Mouse (Mus musculus): ENCODE results near the gene Tbcd.
A peak's percentile ranks its signal among the peaks of the same experiment; 100 is the strongest.

Gene Tbcd

DNA sequence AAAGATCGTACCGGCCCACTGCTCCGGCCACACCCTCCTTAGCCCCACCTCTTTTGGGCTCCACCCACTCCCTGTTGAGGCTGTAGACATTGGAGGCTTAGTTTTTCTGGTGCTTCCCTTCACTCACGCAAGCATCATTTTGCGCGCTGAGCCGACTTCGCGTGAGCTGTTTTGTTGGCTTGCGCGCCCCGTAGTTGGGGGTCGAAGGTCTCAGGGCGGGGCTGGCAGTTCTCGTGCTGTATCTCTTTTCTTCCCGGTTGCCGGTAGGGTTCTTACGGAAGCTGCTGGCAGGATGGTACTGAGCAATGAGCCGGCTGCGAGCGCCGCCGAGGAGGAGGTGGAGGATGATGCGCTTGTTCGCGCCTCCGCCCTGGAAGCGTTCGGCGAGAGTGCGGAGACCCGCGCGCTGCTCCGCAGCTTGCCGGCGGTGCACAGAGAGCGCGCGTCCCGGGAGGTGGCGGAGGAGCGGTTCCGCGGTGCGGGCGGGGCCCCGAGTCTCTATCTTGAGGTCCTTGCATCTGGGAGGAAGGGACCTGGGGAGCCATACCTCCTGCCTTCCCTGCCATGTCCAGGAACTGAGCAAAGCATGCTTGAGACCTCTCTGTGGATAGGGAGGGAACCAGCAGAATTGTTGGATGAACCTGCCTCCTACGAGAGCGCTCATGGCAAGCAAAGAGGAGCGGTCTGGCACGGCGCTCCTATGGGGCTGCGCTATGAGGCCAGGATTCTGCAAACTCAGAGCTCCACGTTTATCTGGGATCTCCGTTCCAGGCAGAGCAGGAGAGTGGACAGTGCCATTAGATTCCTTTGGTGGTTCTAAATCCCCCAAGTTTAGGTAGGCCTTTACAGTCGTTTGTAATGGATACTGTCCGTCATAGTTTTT, at the start of gene Tbcd:
Gene Tbcd, plus strand, starts transcription at position 197 of the 883 bp plus-strand sequence.
- DNase-seq (ENCODE audit: low spot score), result peak; percentile 95

DNA sequence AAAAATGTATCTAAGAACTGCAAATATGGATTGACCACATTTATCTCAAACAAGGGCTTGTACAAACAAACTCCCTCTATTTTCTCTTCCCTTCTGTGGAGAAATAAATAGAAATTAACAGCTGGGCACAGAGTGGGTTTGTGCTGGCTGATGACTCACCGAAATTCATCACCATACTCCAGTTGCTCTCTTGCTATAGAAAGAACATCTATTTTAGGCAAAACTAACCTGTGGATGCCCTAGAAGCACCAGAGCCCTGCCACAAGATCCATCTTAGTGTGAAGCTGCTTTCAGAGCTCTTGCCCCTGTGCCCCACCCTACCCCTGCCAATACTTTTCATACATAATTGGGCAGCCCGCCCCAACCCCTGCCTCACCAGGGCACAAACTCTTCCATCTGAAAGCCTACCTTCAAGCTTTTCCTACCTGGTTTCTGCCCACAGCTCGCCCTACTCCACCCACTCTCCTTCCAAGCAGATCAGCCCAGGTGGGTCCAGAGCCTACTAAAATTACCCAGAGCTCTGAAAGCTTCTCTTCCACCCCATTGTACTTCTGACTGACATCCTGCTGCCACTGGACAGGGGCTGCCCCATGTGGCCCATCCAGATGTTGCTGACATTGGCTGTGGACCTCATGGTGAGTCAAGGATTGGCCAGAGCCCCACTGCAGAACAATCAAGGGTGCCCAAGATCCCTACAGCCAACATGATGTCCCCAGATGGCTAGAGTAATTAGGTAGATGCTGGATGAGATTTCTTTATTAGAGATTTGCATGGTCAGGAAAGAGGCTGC, 44.2 kb upstream of the Tbcd start:
- no peak for DNase-seq (ENCODE audit: low spot score)

DNA sequence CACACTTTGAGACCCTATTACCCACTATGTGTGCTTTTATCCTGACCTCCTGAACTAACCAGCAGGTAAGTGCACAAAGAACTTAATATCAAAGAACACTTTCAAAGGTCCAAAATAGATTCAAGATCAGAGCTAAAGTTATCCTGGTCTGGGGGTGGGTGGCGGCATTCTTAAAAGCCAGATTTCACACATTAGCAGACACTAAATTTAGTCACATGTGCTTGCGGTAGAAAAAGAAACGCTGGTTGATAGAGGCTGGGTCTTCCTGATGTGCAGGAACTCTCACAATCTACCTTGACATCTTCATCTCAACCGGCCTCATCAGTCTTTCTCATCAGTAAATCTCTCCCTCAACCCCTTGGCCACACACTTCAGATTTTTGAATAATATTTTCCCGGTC, 37.0 kb upstream of the Tbcd start:
- no peak for DNase-seq (ENCODE audit: low spot score)

DNA sequence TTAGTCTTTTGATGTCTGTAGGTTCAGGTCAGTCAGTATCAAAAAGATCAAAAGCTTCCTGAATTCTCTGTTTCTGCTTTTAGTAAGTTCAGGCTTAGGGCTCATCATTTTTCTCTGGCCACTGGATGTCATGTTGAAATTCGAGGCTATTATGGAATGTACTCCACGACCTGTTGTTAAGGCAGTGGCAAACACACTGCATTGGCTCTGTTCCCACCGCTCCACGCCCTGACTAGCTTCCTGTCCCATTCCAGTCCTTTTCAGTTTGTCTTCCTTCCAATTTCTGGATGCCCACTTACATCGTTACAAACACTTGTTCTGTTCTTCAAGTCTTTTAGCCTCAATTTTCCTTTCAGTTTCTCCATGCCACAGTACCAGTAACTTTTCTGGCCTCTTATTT, 36.4 kb upstream of the Tbcd start:
- DNase-seq (ENCODE audit: low spot score), result no peak

DNA sequence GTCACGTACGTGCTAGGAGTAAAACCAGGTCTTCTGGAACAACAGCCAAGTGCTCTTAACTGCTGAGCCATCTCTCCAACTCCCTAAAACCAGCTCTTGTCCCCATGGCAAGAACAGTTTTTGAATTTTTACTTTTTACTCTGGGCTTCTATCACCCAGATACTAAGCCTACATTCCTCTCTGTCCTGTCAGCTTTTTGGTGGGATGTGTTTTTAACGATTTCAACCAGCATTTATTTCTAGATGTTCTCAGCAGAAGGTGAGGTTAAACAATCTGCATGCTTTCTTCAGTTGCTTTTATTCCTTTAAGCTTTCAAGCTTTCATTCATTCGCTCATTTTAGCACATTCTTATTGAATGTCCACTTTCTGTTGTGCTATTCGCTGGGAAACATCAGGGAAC, 33.8 kb upstream of the Tbcd start:
- no peak for DNase-seq (ENCODE audit: low spot score)

DNA sequence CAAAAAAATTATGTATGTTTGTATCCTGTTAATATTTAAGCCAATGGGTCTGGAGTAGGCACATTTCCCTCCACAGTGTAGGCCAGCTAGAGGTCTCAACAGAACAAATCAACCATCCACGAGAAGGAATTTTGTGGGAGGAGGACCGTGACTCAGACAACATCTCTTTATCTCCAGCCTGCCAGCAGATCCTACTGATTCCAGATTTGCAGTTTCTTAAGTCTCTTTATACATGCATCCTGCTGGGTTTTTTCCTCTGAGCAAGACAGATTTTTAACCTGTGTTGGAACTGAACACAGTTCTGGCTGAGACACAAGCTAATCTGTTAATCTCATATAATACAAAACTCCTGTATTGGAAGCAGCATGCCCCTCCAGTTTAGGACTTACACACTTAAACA, 32.8 kb upstream of the Tbcd start:
- DNase-seq (ENCODE audit: low spot score), result no peak

DNA sequence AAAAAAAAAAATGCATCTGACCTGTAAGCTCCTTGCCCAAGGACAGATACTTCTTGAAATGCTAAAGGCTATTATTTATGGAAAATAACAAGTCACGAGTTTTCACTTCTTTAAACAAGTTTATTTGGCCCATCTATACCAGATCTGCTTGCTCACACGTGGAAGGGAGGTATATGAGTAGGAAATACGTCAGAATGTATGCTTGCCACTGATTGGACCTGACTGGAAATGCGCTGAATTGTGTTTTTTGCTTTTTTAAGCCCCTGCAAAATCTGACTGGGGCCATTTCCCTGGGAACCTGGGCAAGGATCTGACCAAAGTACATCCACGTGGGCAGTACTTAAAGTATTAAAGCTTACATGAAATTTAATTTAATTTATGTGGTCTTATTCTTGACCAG, 31.4 kb upstream of the Tbcd start:
- no peak for DNase-seq (ENCODE audit: low spot score)

DNA sequence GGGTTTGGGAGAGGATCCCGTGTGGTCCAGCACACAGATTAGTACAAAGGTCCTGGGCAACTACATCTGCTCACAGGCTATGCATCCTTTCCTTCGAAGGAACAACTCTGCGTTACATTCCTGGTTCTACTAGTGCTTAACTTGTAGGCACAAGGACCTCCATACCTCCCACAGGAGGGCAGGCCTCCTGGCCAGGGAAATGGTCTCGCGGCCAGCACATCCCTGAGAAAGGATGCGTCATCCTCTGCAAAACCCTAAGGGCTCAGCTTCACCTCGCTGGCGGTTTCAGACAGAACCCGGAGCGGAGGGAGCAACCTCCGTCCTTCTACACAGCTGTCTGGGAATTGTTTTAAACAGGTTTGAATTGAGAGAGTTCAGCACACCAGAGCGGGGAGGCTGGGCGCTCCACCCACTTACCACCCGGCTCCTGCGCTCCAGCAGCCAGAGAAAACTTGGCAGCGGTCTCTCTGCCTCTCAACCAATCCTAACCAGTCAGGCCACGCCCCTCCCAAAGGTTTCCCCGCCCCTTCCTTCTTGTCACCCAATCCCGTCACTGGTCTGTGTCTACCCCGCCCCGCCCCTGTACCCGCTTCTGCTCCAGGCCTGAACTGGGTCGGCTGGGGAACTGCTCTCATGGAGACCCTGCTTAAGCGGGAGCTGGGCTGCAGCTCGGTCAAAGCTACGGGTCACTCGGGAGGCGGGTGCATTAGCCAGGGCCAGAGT, 30.8 kb upstream of the Tbcd start, which contains the start of gene Fn3krp:
Gene Fn3krp, plus strand, starts transcription at position 572 of the 723 bp plus-strand sequence.
- peak; percentile 99 for DNase-seq (ENCODE audit: low spot score)

DNA sequence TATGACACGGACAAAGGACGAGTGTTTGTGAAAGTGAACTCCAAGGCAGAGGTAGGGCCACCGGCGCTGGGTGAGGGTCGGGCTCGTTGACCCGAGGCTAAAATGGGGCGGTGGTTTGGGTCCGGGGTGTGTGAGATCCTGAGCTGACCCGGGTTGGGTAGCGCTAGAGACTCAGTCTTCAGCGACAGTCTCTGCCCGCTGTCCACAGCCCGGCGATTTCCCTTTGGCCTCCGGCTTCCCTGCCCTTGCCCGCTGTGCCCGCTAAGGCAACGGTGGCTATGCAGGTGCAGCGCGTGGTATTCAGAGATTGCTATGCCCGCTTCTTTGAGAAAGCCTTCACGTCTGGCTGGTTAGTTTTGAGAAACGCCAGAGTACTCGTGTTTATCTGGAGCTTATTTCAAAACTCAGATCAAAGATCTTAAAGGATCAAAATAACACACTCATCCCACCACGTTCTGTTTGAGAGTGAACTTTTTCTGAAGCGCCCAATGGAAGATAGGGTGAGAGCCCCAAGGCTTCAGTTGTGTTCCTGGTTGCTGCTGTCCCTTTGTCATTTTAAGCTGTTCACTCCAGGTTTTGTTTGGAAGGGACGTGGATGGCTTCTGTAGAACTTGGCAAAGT, 30.1 kb upstream of the Tbcd start:
- DNase-seq (ENCODE audit: low spot score), result no peak

DNA sequence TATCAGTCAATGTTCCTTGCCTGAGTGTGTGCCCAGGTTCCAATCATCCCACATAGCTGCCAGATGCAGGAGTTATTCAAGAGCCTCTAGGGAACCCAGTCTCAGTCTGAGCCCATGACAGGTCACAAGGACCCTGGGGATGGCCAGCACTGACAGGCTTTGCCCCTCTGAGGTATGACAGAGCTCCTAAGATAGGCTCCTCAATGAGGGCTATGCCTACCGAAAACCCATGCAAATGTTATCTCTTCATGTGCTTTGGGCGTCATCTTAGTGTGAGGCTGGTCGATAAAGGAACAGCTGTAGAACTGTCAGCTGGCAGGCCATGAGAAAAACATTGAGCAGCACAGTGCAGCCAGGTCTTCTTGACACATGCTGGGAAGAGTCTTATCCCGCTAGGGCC, 18.4 kb upstream of the Tbcd start:
- DNase-seq (ENCODE audit: low spot score), result no peak

DNA sequence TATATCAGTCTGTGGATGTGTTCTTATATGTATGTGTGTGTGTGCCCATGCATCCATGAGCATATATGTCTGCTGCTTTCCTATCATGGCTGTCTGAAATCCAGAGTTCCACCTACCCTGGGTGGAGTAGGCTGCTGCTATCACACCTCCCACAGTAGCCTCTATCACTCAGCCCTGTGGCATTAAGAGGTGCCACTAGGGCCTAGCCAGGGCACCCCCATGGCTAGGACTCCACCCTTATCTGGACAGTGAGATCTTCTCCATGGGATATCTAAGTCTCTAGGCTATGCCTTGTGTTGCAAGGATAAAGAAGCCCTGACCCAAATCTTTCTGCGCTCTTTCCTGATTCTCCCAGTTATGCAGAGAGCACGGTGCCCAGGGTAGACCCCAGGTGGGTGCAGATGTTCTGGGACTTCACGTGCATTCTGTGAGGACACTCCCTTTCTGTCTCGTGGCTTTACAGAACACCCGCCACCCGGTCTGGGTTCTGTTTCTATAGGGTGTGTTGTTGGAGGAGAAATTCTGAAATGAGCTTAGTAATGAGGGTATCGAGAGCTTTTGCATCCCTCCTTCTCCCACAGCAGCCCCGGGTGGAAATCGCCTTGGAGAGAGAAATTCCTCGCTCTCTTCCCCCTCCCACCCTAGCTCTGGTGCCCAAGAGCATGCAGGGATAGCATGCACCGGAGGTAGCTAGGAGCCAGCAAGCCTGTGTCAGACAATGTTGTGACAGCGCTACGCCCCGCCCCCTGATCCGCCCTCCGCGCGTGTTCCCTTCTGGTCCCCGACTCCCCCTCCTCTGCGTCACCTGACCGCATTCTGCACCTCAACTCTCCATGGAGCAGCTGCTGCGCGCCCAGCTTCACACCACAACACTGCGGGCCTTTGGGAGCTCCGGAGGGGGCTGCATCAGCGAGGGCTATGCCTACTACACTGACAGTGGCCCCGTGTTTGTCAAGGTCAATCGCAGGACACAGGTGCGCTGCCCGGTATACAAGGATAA, 17.3 kb upstream of the Tbcd start, which contains the start of gene Fn3k:
Gene Fn3k, plus strand, starts transcription at position 758 of the 1,000 bp plus-strand sequence.
- DNase-seq (ENCODE audit: low spot score), result peak; percentile 80

DNA sequence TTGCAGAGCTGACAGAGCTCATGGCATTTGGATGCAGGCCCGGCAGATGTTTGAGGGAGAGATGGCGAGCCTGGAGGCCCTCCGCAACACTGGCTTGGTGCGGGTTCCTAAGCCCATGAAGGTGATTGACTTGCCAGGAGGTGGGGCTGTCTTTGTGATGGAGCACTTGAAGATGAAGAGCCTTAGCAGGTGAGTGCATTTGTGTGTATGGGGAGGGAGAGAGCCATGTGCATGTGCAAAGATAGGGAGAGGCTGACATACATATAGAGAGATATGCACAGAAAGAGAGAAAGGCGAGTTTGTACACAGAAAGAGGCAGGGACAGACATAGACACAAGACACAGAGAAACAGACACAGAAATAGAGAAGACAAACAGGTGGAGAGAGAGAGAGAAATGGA, 14.5 kb upstream of the Tbcd start:
- no peak for DNase-seq (ENCODE audit: low spot score)

DNA sequence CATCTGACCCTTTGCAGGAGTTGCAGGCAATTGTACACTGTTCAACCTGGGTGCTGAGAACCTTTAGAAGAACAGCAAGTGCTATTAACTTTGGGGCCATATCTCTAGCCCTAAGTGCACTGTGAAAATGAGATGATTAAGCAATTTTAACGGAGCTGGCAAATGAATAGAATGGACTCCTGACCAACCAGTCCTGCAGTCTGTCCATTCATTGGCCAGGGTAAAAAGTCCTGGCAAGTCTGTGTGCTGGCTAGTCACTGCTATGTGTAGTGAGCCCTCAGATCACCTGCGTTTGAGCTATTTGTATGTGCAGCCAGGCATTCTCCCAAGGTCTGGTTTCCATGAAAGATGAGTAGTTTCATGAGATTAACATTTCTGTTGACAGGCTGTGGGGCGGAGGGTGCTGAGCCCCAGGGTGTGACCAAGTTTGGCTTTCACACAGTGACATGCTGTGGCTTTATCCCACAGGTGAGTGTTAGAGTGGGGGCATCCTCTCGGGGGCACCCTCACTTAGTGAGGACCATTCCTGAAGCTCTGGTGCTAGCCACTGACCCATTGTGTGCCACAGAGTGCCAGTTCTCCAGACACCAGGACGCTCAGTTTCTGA, 12.0 kb upstream of the Tbcd start:
- DNase-seq (ENCODE audit: low spot score), result no peak

DNA sequence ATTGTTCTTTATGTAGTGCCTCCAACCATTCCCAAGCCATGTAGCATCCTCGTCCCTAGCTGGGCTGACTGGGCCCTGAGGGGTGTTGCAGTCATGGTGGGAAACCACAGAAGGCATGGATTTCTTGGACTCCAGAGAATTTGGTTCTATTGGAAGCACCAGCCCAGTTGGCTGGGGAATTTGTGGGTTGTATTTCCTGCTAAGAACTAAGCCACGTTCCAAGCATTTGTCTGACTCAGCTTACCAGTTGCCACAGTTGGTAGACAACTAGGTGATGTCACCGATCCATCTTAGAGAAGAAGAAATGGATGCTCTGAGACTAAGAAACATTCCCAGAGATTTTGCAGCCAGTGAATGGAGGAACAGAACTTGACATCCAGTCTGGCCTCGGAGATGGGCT, 10.1 kb upstream of the Tbcd start:
- DNase-seq (ENCODE audit: low spot score), result no peak

DNA sequence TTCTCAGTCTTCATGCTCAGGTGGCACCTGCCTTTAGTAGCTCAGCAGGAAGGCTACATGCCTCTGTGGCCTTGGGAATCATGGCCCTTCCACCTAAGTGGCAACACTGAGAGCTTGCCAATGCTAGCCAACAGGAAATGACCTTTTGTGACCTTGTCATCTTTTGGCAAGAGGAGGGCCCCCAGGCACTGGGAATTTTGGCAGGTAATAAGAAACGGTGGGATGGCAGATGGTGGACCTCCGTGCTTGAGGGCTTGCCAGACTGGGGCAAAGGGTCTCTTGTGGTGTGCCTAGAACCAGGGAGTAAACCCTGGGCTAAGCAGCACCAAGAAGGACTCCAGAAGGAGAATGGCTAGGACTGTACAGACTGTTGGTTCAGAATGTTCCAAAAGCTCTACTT, 9.7 kb upstream of the Tbcd start:
- no peak for DNase-seq (ENCODE audit: low spot score)

DNA sequence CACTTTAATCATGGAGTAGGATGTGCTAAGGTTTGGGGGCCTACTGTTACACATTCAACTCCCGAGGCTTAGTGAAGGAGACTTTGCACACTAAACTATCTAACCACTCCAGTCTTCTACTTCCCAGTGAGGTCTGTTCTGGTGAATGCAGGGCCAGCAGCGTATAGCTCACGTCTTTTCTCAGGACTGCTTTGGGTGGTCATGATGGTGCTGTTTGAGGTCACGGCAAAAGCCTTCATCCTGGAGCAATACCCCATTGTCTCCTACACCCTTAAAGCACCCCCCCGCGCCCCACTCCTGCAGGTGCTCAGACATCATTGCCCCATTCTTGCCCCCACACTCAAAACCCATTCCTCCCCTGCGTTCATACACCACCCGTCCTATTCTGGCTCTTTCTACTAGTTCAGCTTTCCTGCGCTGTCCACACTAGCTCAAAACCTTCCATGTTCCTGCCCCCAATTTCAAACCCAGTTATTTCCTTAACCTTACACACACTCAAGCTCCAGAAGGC, 478 bp upstream of the Tbcd start:
- no peak for DNase-seq (ENCODE audit: low spot score)

DNA sequence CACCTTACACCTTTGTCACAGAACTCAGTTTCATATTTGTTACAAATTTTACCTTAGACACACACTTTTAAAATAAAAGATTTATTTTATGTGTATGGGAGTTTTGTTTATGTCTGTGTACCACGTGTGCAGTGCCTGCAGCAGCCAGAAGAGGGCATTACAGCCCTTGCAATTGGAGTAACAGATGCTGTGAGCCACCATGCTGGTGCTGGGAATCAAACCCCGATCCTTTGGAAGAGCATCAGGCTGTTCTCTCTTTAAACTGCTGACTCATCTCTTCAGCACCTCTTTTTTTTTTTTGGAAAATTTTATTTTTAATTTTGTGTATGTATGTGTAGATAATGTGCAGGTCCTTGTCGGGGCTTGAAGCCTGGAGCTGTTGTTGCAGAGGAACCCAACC, 6.1 kb downstream of the Tbcd start:
- no peak for DNase-seq (ENCODE audit: low spot score)

DNA sequence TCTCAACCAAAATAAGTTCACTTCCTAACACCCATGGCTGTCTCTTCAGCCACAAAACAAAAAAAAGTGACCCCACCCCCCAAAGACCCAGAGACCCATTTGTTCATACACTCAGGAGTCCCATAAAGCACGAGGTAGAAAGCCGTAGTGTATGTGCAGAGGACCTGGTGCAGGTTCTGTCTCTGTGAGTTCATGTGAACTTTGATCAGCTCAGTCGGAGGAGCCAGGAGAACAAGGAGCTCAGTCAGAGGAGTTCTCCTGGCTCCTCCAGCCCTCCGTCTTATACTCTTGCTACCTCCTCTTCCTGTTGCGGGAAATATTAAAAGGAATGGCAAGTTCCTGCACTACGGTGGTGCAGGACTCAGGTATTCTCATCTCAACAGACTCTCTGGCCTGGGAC, 15.7 kb downstream of the Tbcd start:
- DNase-seq (ENCODE audit: low spot score), result no peak

DNA sequence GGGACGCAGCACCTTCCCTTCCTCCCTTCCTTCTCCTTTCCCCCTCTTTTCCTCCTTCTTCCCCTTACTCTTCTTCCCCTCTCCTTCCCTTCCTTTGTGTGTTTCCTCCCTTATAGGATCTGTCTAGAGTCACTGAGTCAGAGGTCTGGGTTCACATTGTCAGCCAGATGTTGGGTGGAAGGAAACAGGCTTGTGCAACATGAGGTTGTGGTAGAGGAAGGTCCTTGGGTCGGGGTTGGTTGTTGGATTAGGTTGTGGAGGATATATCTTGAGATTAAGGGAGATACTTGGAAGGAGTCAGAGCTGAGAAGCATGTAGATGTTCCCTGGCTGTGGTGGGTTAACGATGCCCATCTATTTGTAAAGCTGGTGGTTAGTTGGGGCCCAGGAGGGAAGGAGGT, 23.1 kb downstream of the Tbcd start:
- DNase-seq (ENCODE audit: low spot score), result no peak
